Mouse (Mus musculus): ENCODE measurements around the gene Gm28729.

DNA sequence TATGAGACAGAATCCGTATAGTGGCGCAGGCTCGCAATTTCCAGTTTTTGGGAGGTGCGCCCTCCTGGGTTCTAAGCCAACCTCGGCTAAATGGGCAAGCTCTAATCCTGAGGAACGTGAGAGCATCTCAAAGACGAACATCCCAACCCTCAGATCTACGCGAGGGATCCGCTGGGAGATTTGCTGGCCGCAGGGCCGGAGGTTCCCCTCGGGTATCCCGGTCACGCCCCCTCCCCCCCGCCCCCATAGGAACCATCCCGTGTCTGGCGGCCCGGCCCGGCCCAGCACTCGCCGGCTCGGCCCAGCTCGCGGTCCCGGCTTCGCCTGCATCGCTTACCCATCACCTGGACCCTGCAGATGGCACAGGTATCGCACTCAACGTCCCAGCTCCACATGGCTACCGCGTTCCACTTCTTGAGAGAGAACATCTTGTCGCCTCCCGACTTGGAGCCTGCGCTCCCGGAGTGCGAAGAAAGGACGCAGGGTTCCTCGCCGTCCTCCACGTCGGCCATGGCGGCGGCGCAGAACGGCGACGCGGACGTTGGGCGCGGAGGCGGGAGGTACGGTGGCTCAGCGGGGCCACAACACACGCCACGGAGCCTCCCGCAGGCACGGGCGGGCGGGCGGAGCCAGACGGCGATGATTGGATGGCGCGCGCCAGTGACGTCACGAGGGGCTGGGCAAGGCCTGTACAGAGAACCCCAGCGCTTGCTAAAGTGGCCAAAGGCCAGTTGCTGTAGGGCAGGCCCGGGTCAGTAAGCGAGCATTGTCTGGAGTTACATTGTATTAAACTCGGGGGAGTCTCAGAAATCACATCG lies 46.8 kb downstream of the Gm28729 start, which contains the start of gene Rnf7:
- TF ChIP-seq POLR2A (IDR thresholded peaks at IDR 0.05; ENCODE audit: low read depth, low read length) (peak; percentile 48; the same call in 1 of the 2 replicates), CTCF (IDR thresholded peaks at IDR 0.05; ENCODE audit: extremely low read depth, insufficient read length, insufficient replicate concordance, low read depth, low read length) (0 out of 2 replicates have a peak, but pooled peaks have one; percentile 8)
